Mouse (Mus musculus): Measurements from ENCODE around the gene Ctnna2.

The Ctnna2 gene

DNA sequence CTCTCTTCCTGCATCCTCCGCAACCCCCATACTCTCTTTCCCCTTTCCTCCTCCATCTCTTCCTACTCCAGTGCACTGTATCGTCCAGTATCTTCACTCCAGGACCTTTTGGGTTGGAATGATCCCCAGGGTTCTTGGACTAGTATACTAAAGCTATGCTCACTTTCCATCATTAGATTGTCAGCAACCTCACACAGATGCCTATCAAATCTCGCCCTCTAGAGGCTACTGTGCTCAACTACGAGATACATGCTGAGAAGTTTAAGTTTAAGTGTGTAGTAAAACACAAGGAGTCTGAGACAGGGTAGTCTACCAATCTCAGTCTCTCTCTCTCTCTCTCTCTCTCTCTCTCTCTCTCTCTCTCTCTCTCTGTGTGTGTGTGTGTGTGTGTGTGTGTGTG lies 396.9 kb downstream of the Ctnna2 start:
- DNase-seq (ENCODE audit: low read depth), result no peak

DNA sequence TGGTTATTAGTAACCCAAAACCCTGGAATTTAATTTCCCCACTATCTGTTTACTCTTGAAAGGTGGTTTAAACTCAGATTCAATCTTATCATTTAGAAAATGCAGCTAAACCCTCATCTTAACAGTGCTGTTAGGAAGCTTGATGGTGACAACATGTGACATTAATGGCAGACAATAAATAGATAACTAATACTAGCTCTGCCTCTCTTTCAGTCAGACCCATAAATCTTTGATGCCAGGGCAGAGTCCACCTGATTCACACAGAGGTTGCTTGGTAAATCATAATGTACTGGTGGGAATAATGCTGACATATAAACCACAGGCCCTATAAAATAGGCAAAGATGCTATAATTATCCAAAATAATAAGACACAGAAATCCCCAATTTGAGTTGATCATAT lies 398.6 kb downstream of the Ctnna2 start:
- no peak for DNase-seq (ENCODE audit: low read depth)

DNA sequence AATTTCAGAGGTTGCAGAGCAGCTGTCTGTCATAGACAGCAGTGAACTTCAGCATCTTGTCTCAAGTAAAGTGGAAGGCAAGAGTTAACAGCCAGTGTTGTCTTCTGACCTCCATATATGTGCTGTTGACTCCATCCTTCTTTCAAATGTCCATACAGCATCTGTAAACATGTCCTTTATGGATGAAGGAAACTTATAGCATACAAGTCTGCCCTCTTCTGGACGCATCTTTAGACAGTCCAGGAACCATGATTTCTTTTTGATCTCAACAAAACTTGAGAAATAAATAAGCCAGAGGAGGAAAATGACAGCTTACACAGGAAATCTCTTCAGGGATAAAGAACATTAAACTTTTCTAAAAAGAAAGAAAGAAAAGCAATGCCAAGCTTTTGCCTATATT lies 400.9 kb downstream of the Ctnna2 start:
- DNase-seq (ENCODE audit: low read depth), result no peak

DNA sequence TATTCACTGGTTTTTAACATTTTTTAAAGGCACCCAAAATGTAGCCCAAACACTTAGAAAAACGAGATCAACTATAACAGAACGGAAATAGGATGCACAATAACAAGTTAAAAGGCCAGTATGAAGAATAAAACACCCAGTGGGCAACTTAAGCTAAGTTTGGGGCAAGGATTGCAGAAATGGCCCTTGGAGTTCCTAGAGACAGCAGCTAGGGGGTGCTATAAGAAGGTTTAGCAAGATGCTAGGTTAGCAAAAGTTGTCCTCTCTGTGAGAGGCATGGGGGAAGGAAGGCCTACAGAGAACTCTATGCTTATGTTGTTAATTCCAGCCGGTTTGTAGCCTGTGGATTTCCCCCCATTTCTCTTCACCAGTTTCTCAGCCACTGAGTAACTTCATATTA lies 401.9 kb downstream of the Ctnna2 start:
- no peak for DNase-seq (ENCODE audit: low read depth)

DNA sequence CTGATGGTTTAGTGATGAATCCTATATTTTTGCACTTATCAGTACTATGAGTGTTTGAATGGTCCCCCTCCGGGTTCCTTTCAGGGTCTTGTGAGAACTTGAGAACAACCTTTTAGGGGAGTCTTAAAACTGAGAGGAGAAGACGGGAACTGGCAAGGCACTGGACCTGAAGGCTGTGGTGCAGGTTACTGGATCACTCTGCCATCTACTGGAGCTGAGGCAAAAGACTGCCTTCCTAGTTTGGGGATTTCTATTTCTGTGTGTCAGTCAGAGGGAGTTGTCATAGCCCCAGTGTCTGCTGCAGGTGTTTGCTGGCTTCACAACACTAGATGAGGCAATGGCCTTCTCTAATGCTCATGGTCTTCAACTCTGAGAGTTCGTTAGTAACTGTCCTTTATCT lies 406.9 kb downstream of the Ctnna2 start:
- no peak for DNase-seq (ENCODE audit: low read depth)

DNA sequence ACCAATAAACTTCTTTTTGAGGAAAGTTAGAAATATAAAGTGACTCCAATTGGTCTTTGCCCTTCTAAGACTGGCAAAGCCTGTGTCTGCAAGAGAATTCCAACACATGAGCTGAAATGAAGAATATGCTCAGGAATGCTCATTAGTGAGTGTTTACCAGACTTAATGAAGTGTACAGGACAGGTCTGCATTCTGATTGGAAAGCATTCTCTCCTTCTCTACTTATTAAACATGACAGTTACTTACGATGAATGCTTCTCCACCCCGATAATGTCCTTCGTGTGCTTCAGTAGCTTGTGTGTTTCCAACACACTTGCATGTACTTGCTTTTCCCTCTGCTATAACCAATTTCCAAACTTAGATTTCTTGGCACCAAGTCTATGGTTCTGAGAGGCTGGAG lies 409.6 kb downstream of the Ctnna2 start:
- DNase-seq (ENCODE audit: low read depth), result no peak

DNA sequence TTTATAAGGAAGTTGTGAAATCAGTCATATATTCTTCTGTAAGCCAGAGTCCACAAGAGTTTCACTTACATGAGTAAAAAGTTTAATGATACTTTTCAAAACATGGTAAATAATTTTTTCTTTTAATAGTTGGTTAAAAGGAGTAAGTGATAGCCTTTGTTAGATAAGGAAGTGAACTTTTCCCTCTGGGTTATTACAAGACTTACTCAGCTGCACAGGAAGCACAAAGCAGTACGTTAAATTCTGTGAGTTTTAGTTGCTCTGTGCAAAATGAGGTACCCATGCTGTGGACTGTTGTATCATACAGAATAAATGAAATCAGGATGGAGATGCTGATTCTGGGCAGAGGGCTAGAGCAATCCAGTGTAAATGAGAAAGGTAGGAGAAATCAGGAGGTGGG lies 423.3 kb downstream of the Ctnna2 start:
- no peak for DNase-seq (ENCODE audit: low read depth)

DNA sequence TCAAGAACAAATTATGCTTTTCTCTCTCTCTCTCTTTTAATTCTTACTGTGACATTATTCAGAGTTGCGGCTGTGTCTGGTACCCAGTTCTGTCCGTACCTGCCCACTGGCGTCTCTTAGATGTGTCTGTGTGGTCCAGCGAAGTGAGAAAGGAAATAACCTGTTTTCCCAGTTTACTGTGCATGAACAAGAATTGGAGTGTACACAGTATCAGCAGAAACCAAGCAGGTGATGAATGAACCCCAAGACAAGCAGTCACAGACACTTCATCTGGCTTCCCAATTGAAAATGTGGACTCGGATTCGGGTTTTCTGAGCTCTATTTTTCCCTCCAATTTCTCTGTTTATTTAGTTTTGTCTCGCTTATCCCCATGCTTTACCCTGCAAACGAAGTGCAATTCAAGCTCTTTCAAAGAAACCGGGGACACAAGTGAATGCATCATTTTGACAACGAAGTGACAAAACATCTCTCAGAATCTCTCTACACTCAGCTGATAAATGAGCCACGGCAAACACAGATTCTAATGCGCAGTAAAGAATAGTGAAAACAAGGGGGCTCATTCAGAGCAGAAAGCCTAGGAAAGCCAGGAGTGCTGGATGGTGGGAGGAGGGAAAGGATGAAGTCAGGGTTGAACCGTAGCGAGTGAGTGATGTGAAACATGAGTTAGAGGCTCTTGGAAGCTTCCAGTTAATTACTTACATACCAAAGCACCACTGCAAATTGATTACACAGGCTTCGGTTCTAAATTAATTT lies 442.3 kb downstream of the Ctnna2 start:
- no peak for DNase-seq (ENCODE audit: low read depth)

DNA sequence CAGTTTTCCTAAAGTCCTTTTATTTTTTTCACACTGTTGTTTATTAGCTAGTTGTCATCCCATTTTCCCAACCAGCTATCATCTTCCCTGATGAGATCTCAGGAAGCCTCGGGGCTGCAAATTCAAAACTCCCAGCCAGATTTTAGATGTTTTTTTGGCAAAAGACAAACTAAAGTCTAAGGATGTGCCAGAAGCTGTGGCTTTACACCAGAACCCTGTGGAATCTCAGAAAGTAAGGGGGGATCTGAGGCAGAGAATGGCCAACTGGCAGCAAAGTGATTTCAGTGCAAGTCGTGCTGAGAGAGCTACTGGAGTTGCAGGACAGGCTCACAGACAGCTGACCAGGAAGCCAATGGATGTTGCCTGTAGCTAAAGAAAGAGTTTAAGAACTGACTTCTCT lies 451.9 kb downstream of the Ctnna2 start:
- DNase-seq (ENCODE audit: low read depth), result no peak

DNA sequence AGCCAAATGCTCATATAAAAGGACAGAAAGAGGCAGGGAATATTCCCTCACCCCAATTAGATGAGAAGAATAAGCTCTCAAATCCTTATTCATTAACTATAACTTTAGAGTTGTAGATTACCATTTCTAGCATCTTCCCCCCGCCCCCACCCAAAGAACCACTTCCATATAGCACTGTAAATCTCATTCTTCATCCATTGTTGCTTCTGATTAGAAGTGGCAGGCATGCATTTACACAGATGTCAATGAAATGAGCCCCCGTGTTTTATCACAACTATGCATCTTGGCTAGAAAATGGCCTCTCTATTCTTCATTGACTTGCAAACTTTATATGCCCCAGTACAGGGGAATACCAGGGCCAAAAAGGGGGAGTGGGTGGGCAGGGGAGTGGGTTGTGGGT lies 457.7 kb downstream of the Ctnna2 start:
- DNase-seq (ENCODE audit: low read depth), result no peak

DNA sequence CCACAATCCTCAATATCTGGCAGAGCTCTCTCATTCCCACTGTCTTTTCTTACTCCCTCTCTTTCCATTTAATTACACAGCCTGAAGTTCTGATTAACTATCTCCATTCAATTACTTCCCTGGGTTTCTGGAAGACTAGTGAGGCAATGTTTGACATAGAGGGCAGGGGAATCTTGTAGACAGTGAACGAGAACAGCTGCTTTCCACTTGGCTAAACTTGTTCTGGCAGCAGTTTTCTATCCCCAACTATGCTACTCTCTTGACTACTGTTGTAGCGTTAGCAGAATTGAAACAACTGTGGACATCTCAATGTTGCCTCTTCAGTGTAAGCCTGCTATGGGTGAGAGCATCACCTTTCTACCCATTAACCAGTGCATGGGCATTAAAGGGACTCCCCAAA lies 463.0 kb downstream of the Ctnna2 start:
- no peak for DNase-seq (ENCODE audit: low read depth)

DNA sequence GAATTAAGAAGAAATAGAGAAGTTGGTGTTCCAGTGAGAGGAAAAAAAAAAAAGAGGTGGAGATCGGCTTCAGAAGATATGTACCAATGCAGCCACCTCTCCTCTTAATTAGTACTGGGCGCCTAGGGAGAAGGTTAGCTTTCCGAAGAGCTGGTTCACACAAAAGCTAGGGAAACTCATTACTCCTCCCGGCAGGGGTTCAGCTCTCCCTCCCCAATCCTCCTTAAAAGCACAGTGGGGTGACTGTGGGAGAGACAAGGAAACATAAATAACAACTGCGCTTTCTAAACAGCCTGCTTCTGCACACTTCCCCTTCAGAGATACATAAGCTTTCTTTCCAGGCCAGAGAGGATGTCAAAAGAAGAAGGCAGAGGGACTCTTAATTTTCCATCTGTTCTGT lies 467.7 kb downstream of the Ctnna2 start:
- DNase-seq (ENCODE audit: low read depth), result no peak

DNA sequence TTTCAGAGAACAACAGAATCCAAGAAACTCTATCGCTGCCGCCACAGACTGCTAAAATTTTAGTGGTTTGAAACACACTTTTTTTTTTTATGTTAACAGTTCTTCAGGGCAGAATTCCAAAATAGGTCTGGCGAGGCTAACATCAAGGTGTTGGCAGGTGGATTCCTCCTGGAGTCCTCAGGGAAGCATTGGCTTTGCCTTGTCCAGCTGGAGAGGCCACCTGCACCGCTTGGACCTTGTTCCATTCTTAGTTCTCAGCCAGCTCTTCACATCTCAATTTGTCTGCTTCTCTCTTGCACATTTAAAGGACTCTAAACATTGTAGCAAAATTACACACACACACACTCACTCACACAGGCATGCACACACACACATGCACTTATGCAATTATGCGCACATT lies 487.8 kb downstream of the Ctnna2 start:
- no peak for DNase-seq (ENCODE audit: low read depth)

DNA sequence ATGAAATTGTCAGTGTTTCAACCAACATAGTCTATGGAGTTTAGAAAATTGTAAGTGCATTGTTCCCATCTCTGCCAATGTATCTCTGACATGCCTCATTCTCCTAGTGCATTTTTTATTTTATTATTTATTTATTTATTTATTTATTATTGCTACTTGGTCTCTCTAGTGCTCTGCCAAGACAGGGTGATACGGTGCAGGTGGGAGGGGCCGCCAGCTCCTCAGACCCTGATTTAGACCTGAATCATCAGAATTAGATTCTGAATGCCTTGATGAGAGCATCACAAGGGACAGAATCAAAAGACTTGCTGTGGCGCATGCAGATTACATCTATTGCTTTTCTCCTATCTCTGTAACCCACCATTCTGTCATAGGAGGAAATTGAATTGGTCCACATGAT lies 492.8 kb downstream of the Ctnna2 start:
- no peak for DNase-seq (ENCODE audit: low read depth)

DNA sequence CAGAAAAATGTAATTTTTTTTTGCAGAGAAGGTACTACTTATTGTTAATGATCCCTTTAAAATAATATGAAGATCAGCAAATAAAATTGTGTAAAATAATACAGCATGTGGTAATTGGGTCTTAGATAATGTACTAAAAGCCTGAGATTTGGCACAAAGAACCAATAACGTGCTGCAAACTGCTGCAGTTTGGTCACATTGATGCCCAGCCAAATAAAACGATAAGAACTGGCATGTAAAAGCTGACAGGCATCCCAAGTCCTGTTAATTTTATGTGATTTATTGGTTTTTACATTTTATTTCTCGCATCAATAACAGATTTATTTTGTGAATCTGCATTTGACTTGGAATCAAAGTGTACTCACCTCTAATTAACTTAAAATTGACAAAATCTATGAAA lies 497.4 kb downstream of the Ctnna2 start:
- no peak for DNase-seq (ENCODE audit: low read depth)

DNA sequence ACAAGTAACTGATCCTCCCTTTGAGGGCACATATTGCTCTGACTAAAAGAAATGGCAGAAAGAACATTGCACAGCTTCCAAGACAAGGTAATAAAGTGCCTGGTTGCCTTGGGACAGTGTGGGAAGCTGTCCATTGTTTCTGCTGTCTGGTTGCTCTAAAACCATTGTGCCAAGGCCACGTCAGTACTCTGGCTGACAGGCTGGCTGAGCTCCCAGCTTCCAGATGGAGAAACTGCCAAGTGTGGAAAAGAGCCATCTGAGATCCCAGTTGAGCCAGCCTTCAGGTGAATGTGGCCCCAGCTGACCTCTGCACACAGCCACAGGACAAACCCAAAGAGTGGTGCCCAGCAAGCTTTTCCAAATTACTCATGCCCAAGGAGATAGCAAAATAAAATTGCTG lies 504.1 kb downstream of the Ctnna2 start:
- DNase-seq (ENCODE audit: low read depth), result no peak

DNA sequence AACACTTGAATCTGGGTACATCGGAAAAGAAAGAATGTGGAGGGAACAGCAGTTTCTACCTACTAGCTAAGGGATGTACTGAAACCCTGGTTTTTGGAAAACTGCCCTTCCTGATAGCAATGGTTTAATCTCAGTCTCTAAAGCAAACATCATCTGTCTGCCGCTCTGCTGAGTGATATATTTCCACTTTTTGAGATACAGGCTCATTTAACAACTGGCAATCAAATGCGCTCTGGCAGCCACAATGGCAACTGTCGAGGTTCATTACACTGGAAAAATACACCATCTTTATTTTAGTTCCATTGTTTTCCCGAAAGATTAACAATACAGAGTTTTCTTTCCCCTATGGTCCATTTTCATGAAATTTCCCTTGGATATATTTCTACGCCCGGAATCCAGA lies 506.2 kb downstream of the Ctnna2 start:
- no peak for DNase-seq (ENCODE audit: low read depth)

DNA sequence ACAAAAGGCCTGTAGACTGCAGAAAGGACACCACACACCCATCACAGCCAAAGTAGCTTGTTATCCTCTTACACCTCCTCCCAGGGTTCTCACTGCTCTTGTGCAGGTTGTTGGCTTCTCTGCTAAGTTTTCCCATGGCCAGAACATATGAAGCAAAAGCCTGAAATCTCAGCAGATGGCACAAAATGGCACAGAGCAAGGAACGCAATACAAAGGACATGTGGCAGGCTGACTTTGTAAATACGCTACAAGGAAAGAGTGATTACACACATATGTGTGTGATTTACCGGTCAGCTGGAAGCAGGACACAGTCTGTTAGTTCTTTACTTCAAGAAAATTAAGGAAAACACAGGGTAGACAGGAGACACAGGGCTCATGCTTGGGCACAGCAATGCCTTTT lies 511.4 kb downstream of the Ctnna2 start:
- no peak for DNase-seq (ENCODE audit: low read depth)

DNA sequence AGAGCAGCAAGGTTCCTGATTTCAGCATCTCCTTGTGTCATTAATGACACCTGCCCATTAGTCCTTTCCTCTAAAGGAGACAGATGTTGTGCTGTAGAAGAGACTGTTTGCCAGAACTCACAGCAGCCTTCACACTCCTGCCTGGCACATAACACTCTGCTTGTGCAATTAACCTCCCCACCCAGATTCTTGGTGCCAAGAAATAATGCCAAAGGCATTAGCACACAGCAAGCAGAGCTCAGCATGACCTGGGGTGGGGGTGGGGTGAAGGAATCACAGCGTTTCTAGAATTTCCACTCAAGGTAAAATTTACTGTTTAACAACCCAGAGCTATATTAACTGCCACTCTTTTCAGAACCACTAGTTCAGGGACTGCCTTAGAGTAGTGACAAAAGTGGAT lies 516.8 kb downstream of the Ctnna2 start:
- no peak for DNase-seq (ENCODE audit: low read depth)

DNA sequence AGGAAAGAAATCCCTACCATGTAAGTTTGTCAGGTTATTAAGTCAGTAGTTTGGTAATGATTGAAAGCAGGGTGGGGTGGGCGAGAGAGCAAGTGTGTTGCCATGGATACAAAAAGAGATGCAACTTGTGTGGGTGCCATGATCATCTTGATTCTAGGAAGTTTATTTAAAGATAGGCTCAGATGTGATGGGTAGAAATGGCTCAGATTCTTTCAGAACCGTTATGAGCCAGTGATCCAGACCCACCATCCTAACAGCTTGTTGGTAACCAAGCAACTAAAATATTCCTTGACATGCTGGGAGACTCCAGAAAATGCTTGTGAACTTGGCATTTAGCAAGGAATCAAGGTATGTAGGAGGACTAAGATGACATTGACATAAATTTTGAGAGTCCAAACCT lies 521.6 kb downstream of the Ctnna2 start:
- no peak for DNase-seq (ENCODE audit: low read depth)

DNA sequence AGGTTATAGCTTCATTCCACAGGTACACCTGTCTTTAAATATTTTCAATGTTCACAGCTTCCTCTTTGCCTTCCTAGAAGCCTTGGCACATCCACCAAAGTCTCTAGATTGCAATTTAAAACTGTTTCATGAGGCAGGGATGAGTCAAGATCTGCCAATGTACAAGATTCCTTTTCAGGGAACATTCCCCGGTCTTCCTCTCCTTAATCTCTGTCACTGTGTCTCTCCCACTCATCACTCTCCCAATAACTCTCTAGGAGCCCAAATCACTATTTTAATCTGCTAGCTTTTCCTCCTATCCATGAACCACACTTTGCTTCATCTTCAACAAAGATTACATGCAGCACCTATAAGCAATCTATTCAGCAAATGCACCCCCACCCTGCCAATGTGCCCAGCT lies 532.6 kb downstream of the Ctnna2 start:
- no peak for DNase-seq (ENCODE audit: low read depth)

DNA sequence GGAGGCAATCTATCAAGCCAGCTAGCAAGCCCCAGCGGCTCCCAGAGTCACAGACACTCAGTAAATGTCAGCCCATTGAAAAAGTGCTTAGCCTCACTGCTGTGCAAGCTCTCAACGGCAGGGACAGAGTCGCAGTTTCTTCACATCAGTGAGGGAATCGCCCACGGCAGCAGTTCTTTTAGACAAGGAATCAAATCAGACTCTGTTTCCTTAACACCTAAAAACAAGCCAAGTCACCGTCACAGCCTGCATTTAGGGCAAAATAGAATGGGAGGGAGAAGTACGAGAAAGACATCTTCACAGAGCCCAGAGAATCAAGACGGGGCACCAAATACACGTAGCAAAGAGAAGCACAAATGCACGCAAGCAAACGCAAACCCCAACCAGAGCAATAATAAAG lies 535.6 kb downstream of the Ctnna2 start:
- no peak for DNase-seq (ENCODE audit: low read depth)

DNA sequence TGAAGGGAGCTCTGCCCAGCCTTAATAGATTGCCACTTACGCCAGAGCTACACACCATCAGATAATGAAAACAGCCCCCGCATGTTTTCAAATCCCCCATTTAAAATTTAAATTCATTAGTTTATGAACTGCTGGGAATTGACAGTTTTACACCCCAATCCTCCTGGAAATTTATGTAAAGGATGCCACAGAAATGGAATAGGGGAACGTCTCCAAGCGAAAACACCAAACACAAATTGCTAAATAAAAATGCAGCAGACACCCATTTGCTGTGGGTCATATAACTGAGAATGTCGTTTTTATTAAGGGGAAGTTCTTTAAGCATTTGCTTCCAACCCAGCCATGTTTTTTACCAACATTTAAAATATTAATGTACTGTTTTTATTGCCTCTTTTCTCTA lies 538.4 kb downstream of the Ctnna2 start:
- no peak for DNase-seq (ENCODE audit: low read depth)

DNA sequence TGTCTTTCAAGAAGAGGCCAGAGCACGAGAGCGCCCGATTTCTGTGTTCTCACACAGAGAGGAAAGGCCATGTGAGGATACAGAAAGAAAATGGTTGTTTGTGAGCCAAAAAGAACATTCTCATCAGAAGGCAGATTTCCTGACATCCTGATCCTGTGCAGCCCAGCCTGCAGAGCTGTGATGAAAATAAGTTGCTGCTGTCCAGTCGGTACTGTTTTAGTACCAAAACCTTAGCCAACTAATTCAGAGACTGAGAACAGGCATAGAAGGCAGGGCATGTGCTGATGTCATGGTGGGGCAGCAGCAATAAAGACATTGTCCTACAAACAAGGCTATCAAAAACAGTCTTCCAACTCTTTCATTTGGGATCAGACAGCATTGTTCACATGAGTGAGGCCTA lies 549.1 kb downstream of the Ctnna2 start:
- no peak for DNase-seq (ENCODE audit: low read depth)

DNA sequence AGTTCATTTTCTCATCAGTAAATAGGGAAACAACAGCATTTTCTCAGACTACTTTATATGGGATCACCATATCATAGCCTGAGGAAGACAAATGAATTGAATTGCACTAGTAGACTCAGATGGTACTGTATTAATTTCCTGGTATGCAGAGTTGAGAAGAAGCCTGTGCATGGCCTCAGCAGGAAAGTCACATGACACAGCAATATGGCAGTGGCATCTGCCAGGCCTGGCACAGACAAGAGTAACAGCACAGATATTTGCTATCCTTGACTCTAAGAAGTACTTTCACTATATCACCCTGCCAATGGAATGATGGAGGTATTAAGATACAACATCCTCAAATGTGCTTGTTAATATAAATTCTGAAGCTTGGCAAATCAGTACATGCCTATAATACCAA lies 553.8 kb downstream of the Ctnna2 start:
- DNase-seq (ENCODE audit: low read depth), result no peak

Measured in induced T-regulatory cell, adult 2 months (primary cell).